Mouse (Mus musculus) ovary, adult 18-20 months (tissue): ENCODE data around the gene Cabp2.
"Not testable (repeated sequence)": the region's sequence is repeated elsewhere in the genome, so short reads cannot be mapped to it uniquely, and the experiment has no call there.

ENCODE experiments used
- DNase-seq: peaks from one replicate; pipeline ENCODE4 v3.0.0; 2022; ENCODE audit warnings: low spot score, mixed read lengths

The Cabp2 gene

GRCm38 (mm10) chr19:4102049-4102448 is 20.7 kb downstream of the Cabp2 start:
- DNase-seq, result no peak

- no peak for DNase-seq
Observed at GRCm38 (mm10) chr19:4102626-4103025, 21.2 kb downstream of the Cabp2 start.

- DNase-seq, result no peak
Observed at GRCm38 (mm10) chr19:4103294-4103693, 21.9 kb downstream of the Cabp2 start.

- DNase-seq, result no peak
Observed at GRCm38 (mm10) chr19:4103792-4104191, 22.4 kb downstream of the Cabp2 start.

GRCm38 (mm10) chr19:4104675-4105194 is 23.4 kb downstream of the Cabp2 start:
- DNase-seq, result no peak

GRCm38 (mm10) chr19:4106654-4107053 is 25.3 kb downstream of the Cabp2 start:
- DNase-seq, result no peak

- DNase-seq, result no peak
Observed at GRCm38 (mm10) chr19:4108535-4108934, 27.2 kb downstream of the Cabp2 start.

- no peak for DNase-seq
Observed at GRCm38 (mm10) chr19:4112063-4112960, 30.9 kb downstream of the Cabp2 start.

- peak; percentile 88 for DNase-seq
Observed at GRCm38 (mm10) chr19:4113186-4113805, 31.9 kb downstream of the Cabp2 start.

- DNase-seq, result no peak
Observed at GRCm38 (mm10) chr19:4113806-4114230, 32.4 kb downstream of the Cabp2 start.

GRCm38 (mm10) chr19:4114551-4114950 is 33.2 kb downstream of the Cabp2 start:
- DNase-seq, result no peak

- DNase-seq, result no peak
Observed at GRCm38 (mm10) chr19:4115144-4115543, 33.8 kb downstream of the Cabp2 start.

GRCm38 (mm10) chr19:4115816-4116215 is 34.4 kb downstream of the Cabp2 start:
- DNase-seq, result no peak

- no peak for DNase-seq
Observed at GRCm38 (mm10) chr19:4117006-4117405, 35.6 kb downstream of the Cabp2 start.

- no peak for DNase-seq
Observed at GRCm38 (mm10) chr19:4118350-4118749, 37.0 kb downstream of the Cabp2 start.

GRCm38 (mm10) chr19:4119716-4120487 is 38.5 kb downstream of the Cabp2 start:
- DNase-seq, result no peak

GRCm38 (mm10) chr19:4120496-4120895 is 39.1 kb downstream of the Cabp2 start:
- no peak for DNase-seq

- peak; percentile 96 for DNase-seq
Observed at GRCm38 (mm10) chr19:4121097-4121805, 39.9 kb downstream of the Cabp2 start.

GRCm38 (mm10) chr19:4121896-4122295 is 40.5 kb downstream of the Cabp2 start:
- DNase-seq, result not testable (repeated sequence)

GRCm38 (mm10) chr19:4122411-4123370 is 41.3 kb downstream of the Cabp2 start:
- DNase-seq, result no peak
